Mouse (Mus musculus): ENCODE measurements around the gene Polr3gl. TPM values are rescaled to one million over a fixed set of nuclear protein-coding genes. Genes with fewer than 3 reads are reported as not detected.
A peak's percentile ranks its signal among the peaks of the same experiment; 100 is the strongest.

Gene Polr3gl
- polyA plus RNA-seq, 1 experiment: 9.2 TPM

DNA sequence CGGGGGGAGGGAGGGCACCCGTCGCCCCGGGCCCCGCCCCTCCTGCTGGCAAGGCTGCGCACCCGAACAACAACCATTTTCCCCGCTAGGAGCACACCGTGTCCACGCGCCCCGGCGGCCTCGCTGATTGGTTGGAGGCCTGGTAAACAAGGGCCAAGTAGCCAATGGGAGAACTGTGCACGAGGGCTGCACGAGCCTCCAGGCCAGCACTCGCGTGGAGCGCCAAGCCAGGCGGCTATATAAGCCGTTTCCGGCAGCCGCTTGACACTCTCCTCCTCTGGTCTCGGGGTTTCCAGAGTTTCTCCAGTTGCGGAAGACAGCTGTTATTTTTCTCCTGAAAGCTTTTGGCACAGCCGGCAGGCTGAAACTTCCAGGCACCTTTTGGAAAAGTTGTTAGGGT lies 36.3 kb downstream of the Polr3gl start, which contains the start of gene Txnip:
Gene Txnip (plus strand): TSS at position 264 of the 400 bp plus-strand sequence.
- H3K4me1 ChIP-seq (ENCODE audit: control insufficient read depth, insufficient read depth, insufficient read length): peaks cover 24% of the 10 kb centered on the region; the same call in 1 of the 2 replicates
- peak; percentile 98 to 100 for DNase-seq (ENCODE audit: low read depth in 1 of 2, low spot score in 2 of 2)
- H3K4me3 ChIP-seq (ENCODE audit: extremely low read depth, insufficient read depth, insufficient read length): peak within 1 kb of the TSS; percentile 99
- peak; percentile 99 for TF ChIP-seq POLR2A (IDR thresholded peaks at IDR 0.05; ENCODE audit: low read depth, low read length)
- peak; percentile 34; the same call in 1 of the 2 replicates for TF ChIP-seq CTCF (IDR thresholded peaks at IDR 0.05; ENCODE audit: extremely low read depth, insufficient read depth, insufficient read length, insufficient replicate concordance)
- H3K36me3 ChIP-seq (ENCODE audit: control insufficient read depth, insufficient read depth, low read length): peaks cover 26% of the 10 kb centered on the region
- peak within 1 kb of the TSS; percentile 99 for H3K27ac ChIP-seq (ENCODE audit: insufficient read depth, low read length)
- under 1% methylated on average over 26 of the region's 26 CpGs for WGBS
- no peaks in the 10 kb centered on the region for H3K27me3 ChIP-seq (ENCODE audit: control insufficient read depth, insufficient read depth, low read length)

DNA sequence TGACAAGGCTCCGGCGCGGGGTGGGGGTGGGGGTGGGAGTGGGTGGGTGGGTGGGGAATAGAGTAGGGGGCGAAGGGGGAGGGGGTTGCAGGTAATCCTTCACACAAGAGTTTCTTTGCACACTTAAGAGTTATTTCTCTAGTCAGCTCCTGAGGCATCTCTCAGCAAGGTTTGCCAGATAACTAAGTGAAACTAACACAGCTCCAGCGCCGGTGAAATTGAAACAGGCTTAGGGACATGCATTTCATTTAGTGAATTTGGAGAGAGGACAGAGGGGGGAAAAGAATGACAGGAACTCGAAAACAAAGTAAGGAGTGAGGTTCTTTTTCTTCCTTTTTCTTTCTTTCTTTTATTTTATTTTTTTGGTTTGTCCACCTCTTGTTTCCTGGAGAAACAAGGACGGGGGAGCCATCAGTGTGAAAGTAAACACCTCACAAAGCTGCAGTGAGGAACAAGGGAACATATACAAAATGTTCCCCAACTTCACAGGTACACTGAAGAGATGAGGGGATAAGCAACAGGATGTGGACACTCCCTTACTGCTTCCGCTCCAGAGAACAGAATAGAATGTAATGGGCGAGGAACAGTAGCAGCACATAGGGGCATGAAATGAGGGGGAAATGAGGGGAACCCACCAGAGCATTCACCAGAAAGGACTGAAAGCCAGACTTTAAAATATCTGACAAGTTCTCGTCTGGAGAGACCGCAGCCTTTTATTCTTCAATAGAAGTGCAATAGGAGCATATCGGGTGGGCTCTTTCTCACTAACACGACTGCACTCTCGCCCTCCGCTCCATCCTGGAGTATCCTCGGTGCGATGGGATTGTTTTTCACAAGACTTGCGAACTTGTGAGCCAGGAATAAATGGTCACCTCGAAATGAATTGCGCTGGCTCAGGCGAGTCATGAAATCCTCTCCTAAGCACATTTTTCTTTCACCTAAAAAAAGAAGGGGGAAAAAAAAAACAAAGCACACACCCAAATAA lies 37.0 kb downstream of the Polr3gl start:
- WGBS: 1% methylated on average over 22 of the region's 22 CpGs
- peak in 1 of 2 experiments; percentile 52 for DNase-seq (ENCODE audit: low read depth in 1 of 2, low spot score in 2 of 2)
- H3K27ac ChIP-seq (ENCODE audit: insufficient read depth, low read length): peak overlapping the region; percentile 99
- TF ChIP-seq CTCF (IDR thresholded peaks at IDR 0.05; ENCODE audit: extremely low read depth, insufficient read depth, insufficient read length, insufficient replicate concordance) (no peak), POLR2A (IDR thresholded peaks at IDR 0.05; ENCODE audit: low read depth, low read length) (peak; percentile 73)
- H3K27me3 ChIP-seq (ENCODE audit: control insufficient read depth, insufficient read depth, low read length): no peaks in the 10 kb centered on the region
- peak overlapping the region; percentile 69 for H3K4me3 ChIP-seq (ENCODE audit: extremely low read depth, insufficient read depth, insufficient read length)
- peaks cover 19% of the 10 kb centered on the region; the same call in 1 of the 2 replicates for H3K4me1 ChIP-seq (ENCODE audit: control insufficient read depth, insufficient read depth, insufficient read length)
- H3K36me3 ChIP-seq (ENCODE audit: control insufficient read depth, insufficient read depth, low read length): peaks cover 26% of the 10 kb centered on the region

DNA sequence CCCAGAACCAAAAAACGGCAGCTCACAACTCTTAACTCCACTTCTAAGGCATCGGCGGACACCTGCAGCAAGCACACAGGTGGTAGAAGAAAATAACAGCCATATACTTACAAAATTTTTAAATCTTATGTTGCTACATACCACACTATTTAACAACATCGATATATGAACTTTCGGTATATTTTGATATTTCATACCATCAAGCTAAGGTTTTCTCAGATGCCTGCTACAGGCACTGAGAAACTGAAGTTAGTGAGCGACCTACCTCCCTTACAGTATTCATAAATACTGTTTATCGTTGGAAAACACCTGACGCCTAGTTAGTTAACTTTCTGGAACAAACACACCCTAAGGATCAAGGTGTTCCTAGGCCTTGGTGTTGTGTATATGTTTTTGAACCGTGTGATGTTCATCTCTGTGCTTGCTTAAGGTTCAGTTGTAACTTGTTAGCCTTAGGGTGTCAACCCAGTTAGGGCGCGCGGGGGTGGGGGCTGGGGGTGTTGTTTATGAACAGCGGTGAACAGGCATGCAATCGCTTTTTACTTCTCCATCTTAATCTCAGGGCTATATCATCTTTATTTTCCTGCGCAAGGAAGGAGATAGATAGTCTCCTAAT lies 37.9 kb downstream of the Polr3gl start:
- Histone ChIP-seq H3K27ac (ENCODE audit: insufficient read depth, low read length) (peak overlapping the region; percentile 79), H3K27me3 (ENCODE audit: control insufficient read depth, insufficient read depth, low read length) (no peaks in the 10 kb centered on the region), H3K4me1 (ENCODE audit: control insufficient read depth, insufficient read depth, insufficient read length) (peaks cover 18% of the 10 kb centered on the region; the same call in 1 of the 2 replicates), H3K4me3 (ENCODE audit: extremely low read depth, insufficient read depth, insufficient read length) (no peak overlapping the region), H3K36me3 (ENCODE audit: control insufficient read depth, insufficient read depth, low read length) (peaks cover 21% of the 10 kb centered on the region)
- DNase-seq (ENCODE audit: low read depth in 1 of 2, low spot score in 2 of 2): no peak
- TF ChIP-seq CTCF (IDR thresholded peaks at IDR 0.05; ENCODE audit: extremely low read depth, insufficient read depth, insufficient read length, insufficient replicate concordance) (no peak), POLR2A (IDR thresholded peaks at IDR 0.05; ENCODE audit: low read depth, low read length) (no peak)
- 42% methylated on average over 15 of the region's 15 CpGs for WGBS

DNA sequence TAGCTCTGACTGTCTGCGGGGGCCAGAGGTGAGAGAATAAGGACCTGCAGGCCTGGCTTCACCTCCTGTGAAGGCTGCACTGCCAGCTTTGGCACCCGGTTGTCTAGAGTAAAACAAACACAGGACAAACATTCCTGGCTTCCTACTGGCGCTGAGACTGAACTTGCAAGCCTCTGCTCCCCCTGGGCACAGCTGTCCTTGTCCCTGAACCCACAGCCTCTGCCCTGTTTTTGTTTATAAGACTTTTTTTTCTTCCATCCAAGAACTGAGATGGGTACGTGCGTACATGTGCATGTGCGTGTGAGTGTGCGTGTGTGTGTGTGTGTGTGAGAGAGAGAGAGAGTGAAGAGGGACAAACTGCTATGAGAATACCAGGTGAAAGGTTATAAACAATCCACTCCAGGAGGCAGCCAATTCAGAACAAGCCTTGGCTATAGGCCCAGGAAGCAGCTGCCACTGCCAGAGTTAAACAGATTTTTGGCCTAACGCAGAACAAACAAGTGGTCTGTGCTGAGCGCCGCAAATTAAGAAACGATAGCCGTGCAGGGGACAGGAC lies 38.9 kb downstream of the Polr3gl start:
- peaks cover 18% of the 10 kb centered on the region; the same call in 1 of the 2 replicates for H3K4me1 ChIP-seq (ENCODE audit: control insufficient read depth, insufficient read depth, insufficient read length)
- H3K27me3 ChIP-seq (ENCODE audit: control insufficient read depth, insufficient read depth, low read length): no peaks in the 10 kb centered on the region
- no peak for DNase-seq (ENCODE audit: low read depth in 1 of 2, low spot score in 2 of 2)
- peaks cover 12% of the 10 kb centered on the region for H3K36me3 ChIP-seq (ENCODE audit: control insufficient read depth, insufficient read depth, low read length)
- WGBS: 56% methylated on average over 12 of the region's 12 CpGs
- no peak overlapping the region for H3K4me3 ChIP-seq (ENCODE audit: extremely low read depth, insufficient read depth, insufficient read length)
- no peak for TF ChIP-seq POLR2A (IDR thresholded peaks at IDR 0.05; ENCODE audit: low read depth, low read length)
- TF ChIP-seq CTCF (IDR thresholded peaks at IDR 0.05; ENCODE audit: extremely low read depth, insufficient read depth, insufficient read length, insufficient replicate concordance): no peak
- peak overlapping the region; percentile 79 for H3K27ac ChIP-seq (ENCODE audit: insufficient read depth, low read length)

DNA sequence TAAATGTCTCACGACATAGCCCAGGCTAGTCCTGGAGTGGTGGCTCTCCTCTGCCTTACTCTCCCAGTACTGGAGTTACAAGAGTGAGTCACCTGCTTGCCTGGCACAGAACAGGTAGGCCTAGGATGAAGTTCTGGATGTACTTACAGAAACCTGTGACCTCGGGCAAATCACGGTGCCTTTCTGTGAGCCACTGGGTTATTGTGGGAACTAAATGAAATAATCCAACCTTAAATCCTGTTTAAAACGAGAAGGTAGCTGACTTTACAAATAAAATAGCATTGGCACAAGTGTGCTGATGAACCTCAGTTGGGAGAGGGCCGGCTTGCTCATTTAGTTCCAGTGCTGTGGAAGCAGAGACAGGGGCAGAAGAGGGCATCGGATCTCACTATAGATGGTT lies 39.7 kb downstream of the Polr3gl start:
- peaks cover 18% of the 10 kb centered on the region; the same call in 1 of the 2 replicates for H3K4me1 ChIP-seq (ENCODE audit: control insufficient read depth, insufficient read depth, insufficient read length)
- no peak overlapping the region for H3K27ac ChIP-seq (ENCODE audit: insufficient read depth, low read length)
- no peak for TF ChIP-seq CTCF (IDR thresholded peaks at IDR 0.05; ENCODE audit: extremely low read depth, insufficient read depth, insufficient read length, insufficient replicate concordance)
- no peak for TF ChIP-seq POLR2A (IDR thresholded peaks at IDR 0.05; ENCODE audit: low read depth, low read length)
- WGBS: 72% methylated on average over 6 of the region's 6 CpGs
- no peaks in the 10 kb centered on the region for H3K27me3 ChIP-seq (ENCODE audit: control insufficient read depth, insufficient read depth, low read length)
- H3K4me3 ChIP-seq (ENCODE audit: extremely low read depth, insufficient read depth, insufficient read length): no peak overlapping the region
- DNase-seq (ENCODE audit: low read depth in 1 of 2, low spot score in 2 of 2): no peak
- H3K36me3 ChIP-seq (ENCODE audit: control insufficient read depth, insufficient read depth, low read length): peaks cover 3% of the 10 kb centered on the region

DNA sequence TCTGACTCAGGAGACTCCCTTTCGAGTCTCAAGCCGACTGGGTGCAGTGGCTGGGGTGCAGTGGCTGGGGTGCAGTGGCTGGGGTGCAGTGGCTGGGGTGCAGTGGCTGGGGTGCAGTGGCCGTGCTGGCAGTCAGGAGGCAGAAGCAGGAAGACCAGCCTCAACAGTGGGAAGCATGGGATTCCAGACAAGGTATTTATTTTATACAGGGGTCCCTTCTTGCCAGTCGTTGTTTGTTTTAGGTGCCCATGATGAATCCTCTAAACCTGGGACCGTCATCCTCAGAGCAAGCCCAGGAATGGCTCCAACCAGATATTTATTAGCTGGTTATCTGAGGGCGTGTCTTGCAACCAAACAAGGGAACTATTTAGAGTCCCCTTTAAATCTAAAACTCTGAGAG lies 40.4 kb downstream of the Polr3gl start:
- no peak overlapping the region for H3K27ac ChIP-seq (ENCODE audit: insufficient read depth, low read length)
- peaks cover 18% of the 10 kb centered on the region; the same call in 1 of the 2 replicates for H3K4me1 ChIP-seq (ENCODE audit: control insufficient read depth, insufficient read depth, insufficient read length)

More for the DNA sequence above, 40.4 kb downstream of the Polr3gl start:
- Histone ChIP-seq H3K36me3 (ENCODE audit: control insufficient read depth, insufficient read depth, low read length) (no peaks in the 10 kb centered on the region), H3K4me3 (ENCODE audit: extremely low read depth, insufficient read depth, insufficient read length) (no peak overlapping the region), H3K27me3 (ENCODE audit: control insufficient read depth, insufficient read depth, low read length) (no peaks in the 10 kb centered on the region)
- no peak for TF ChIP-seq POLR2A (IDR thresholded peaks at IDR 0.05; ENCODE audit: low read depth, low read length)
- no peak for TF ChIP-seq CTCF (IDR thresholded peaks at IDR 0.05; ENCODE audit: extremely low read depth, insufficient read depth, insufficient read length, insufficient replicate concordance)
- WGBS: 58% methylated on average over 6 of the region's 6 CpGs
- DNase-seq (ENCODE audit: low read depth in 1 of 2, low spot score in 2 of 2): no peak

All from spleen, adult 2 months (tissue).